Mouse (Mus musculus) heart, embryonic 14.5 days (tissue): ENCODE results near the gene Sept9. TPM values are rescaled to one million over a fixed set of nuclear protein-coding genes. Genes with fewer than 3 reads are reported as not detected.

ENCODE experiments used
- ATAC-seq: fragments of 200-750 bp; cut with Nextera tagmentation; 2 replicates; pipeline ENCODE4 v1.8.0; 2017; ENCODE audit warnings: low read depth, moderate TSS enrichment; ENCODE audit not compliant: insufficient number of reproducible peaks, insufficient read depth, low FRiP score
- H3K27ac ChIP-seq, 2 experiments: fragments of 200-500 bp in 1 of 2; fragments of 300-500 bp in 1 of 2; sonication (generic) in 1 of 2; replicated peaks in 1 of 2; 2 replicates each; pipeline ENCODE4 v1.5.1; 2012 to 2014; ENCODE audit warnings: low read depth in 2 of 2, low read length in 2 of 2, control low read depth in 1 of 2, mild to moderate bottlenecking in 1 of 2, mixed read lengths in 1 of 2; ENCODE audit not compliant: control insufficient read depth in 1 of 2, insufficient read depth in 1 of 2
- H3K27me3 ChIP-seq: fragments of 300-500 bp; sonication (generic); 2 replicates; pipeline ENCODE4 v1.6.1; 2014; ENCODE audit warnings: mild to moderate bottlenecking, low read length, control low read depth; ENCODE audit not compliant: control insufficient read depth, insufficient read depth
- H3K36me3 ChIP-seq: fragments of 300-500 bp; sonication (generic); 2 replicates; pipeline ENCODE4 v1.6.1; 2014; ENCODE audit warnings: mild to moderate bottlenecking, control low read depth, low read length, mixed read lengths; ENCODE audit not compliant: control insufficient read depth, insufficient read depth
- H3K4me1 ChIP-seq, 2 experiments: fragments of 200-500 bp in 1 of 2; fragments of 300-500 bp in 1 of 2; sonication (generic) in 1 of 2; 2 replicates each; pipeline ENCODE4 v1.6.1; 2012 to 2014; ENCODE audit warnings: low read length in 2 of 2, control low read depth in 1 of 2, mixed read lengths in 1 of 2; ENCODE audit not compliant: control insufficient read depth in 2 of 2, insufficient read depth in 2 of 2
- H3K4me2 ChIP-seq: fragments of 300-500 bp; sonication (generic); 2 replicates; pipeline ENCODE4 v1.6.1; 2014; ENCODE audit warnings: mild to moderate bottlenecking, low read length
- H3K4me3 ChIP-seq, 2 experiments: fragments of 200-500 bp in 1 of 2; fragments of 300-500 bp in 1 of 2; sonication (generic) in 1 of 2; 2 replicates each; pipeline ENCODE4 v1.5.1; 2012 to 2014; ENCODE audit warnings: low read length in 2 of 2, mild to moderate bottlenecking in 2 of 2, control low read depth in 1 of 2, low read depth in 1 of 2, moderate library complexity in 1 of 2; ENCODE audit not compliant: control insufficient read depth in 1 of 2, insufficient read depth in 1 of 2
- H3K9ac ChIP-seq: fragments of 300-500 bp; sonication (generic); 2 replicates; pipeline ENCODE4 v1.6.1; 2014; ENCODE audit warnings: mild to moderate bottlenecking, low read length
- H3K9me3 ChIP-seq: fragments of 300-500 bp; sonication (generic); 2 replicates; pipeline ENCODE4 v1.6.1; 2016; ENCODE audit warnings: low read length, control low read depth; ENCODE audit not compliant: control insufficient read depth
- WGBS: fragments of 180-500 bp; shearing (Covaris S2); extraction: QIAGEN DNeasy Blood & Tissue Kit; methylation state at CpG from one replicate; pipeline ENCODE4 v1.1.7; 2014; 5-methylcytosine and 5-hydroxymethylcytosine counted together
- polyA plus RNA-seq: library from polyadenylated mRNA; unstranded; fragments of >200 nt; fragmentation: Nextera tagmentation; extraction: Ambion mirVana; gene quantifications from 2 replicates; pipeline ENCODE4 v1.2.1, GENCODE M21; 2014

Gene Sept9
- polyA plus RNA-seq, 1 experiment from 2014 or later, result 51.8 TPM

DNA sequence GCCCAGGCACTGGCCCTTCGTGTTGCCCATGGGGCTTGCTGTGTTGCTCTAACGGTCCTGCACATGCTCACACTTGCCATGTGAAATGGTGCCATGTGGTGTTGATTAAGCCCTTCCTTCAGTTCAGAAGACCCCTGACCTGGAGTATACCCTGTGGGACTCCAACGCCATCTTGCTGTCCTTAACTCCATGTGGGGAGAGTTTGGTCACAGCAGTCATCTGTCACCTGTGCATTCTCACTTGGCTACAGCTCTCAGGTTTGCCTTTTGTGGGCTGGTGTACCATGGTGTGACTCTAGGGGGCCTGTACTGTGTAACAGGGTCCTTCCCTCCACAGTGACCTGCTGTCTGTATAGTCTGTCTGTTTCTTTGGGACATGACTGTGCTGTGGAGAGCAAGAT lies 118.7 kb downstream of the Sept9 start:
- Histone ChIP-seq H3K36me3 (no peaks in the 10 kb centered on the region), H3K9ac (no peak overlapping the region; the same call in 1 of the 2 replicates), H3K4me1 (peaks cover 51 to 78% of the 10 kb centered on the region in 2 experiments), H3K4me2 (0 out of 2 replicates have a peak overlapping the region, but pooled peaks have one; percentile 64), H3K9me3 (no peaks in the 10 kb centered on the region), H3K4me3 (no peak overlapping the region), H3K27ac (peak overlapping the region; percentile 69 to 91), H3K27me3 (no peaks in the 10 kb centered on the region)
- WGBS, result 59% methylated on average over 3 of the region's 3 CpGs
- no peak for ATAC-seq

DNA sequence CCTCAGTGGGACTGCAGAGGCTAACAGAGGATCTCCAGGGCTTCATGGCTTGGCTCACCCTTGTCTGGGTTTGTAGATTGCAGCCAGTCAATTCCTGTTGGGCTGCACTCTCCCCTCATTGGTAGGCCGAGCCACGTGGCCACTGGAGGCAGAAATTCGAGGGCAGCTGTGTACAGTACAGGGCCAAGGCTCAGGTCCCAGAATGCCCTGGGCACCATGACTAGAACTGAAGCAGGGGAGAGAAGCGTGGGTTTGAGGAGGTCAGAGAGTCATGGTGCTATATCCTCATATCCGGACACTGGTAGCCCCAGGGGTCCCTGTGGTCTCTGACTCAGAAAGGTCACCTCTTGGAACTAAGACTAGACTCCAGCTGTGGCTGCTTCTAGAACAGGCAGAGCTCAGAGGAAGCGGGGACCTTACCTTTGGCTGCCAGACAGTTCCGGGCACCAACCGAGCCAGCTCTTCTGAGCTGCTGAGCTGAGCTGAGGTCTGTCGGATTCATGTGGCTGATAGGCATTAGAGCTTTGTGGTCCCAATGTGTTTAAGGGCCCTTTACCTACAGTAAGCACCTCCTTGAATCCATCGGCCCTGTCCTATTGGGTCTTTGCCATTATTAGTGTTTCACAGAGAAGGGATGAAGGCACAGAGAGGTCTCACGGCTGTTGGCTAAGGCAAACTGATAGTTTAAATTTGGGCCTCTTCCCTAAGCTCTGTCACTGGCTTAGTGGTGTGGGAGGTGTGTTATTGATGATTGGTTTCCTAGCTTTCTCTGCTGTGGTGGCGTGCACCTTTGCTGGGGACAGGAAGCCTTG lies 119.5 kb downstream of the Sept9 start:
- Histone ChIP-seq H3K4me3 (no peak overlapping the region), H3K9me3 (no peaks in the 10 kb centered on the region), H3K27ac (peak overlapping the region; percentile 69 to 91), H3K4me1 (peaks cover 55 to 78% of the 10 kb centered on the region in 2 experiments), H3K4me2 (peak overlapping the region; percentile 21; the same call in 1 of the 2 replicates), H3K27me3 (no peaks in the 10 kb centered on the region), H3K9ac (0 out of 2 replicates have a peak overlapping the region, but pooled peaks have one; percentile 3), H3K36me3 (no peaks in the 10 kb centered on the region)
- no peak for ATAC-seq
- 56% methylated on average over 12 of the region's 12 CpGs for WGBS

DNA sequence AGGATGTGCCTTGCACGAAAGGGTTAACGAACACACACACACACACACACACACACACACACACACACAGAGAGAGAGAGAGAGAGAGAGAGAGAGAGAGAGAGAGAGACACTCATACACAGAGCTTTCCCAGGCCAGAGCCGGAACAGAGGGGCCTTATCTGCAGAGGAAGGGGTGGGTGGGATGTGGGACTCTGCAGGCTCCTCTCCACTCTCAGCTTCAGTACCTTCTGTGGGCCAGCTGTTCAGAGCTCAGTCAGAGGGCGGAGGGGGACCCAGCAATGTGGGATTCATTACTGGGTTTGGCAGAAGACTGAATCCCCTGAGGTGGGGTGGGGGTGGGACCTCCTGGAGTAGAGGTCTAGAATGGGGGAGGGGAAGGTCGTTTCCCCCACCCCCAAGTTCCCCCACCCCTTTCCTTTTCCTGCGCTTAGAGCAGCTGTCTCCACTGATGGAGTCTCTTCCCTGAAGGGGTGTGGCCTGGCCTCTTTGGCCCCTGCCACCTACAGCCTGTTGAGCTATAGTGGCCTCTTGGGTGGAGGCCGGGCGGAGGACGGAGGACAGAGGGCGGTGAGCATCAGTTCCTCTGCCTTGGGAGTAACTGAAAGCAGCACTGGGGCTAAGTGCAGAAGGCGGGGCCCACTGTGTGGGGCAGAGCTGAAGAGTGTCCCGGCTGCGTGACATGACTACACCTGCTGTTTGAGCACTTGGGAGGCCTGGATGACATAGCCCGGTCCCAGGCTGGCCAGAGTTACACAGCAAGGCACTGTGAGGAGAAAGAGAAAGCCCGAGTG lies 120.3 kb downstream of the Sept9 start:
- no peaks in the 10 kb centered on the region for H3K27me3 ChIP-seq
- no peak overlapping the region for H3K4me3 ChIP-seq
- peak overlapping the region; percentile 69 to 91 for H3K27ac ChIP-seq
- no peaks in the 10 kb centered on the region for H3K9me3 ChIP-seq
- H3K4me2 ChIP-seq, result peak overlapping the region; percentile 21
- ATAC-seq, result peak; percentile 70
- H3K9ac ChIP-seq, result no peak overlapping the region
- no peaks in the 10 kb centered on the region for H3K36me3 ChIP-seq
- WGBS, result 27% methylated on average over 14 of the region's 15 CpGs
- H3K4me1 ChIP-seq, result peaks cover 62 to 77% of the 10 kb centered on the region in 2 experiments

DNA sequence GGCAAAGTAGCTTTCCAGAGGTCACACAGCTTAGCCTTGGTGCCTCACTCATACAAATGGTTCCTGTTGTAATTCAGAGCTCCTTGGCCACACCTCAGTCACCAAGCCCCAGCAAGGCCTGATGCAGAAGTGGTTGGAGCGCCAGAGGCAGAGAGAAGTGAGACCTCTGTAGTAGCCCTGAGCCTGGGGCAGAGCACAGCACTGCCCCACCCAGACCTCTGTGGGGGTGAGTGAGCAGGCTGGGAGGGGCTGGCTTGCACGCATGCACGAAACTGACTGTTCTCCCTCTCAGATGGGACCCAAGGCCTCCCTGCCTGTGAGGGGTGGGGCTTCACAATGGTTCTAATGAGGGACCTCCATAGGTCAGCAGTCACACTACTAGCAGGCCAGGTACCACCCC lies 121.0 kb downstream of the Sept9 start:
- H3K36me3 ChIP-seq, result no peaks in the 10 kb centered on the region
- H3K9ac ChIP-seq, result no peak overlapping the region
- no peaks in the 10 kb centered on the region for H3K27me3 ChIP-seq
- peak overlapping the region; percentile 50 to 91 for H3K27ac ChIP-seq
- H3K4me3 ChIP-seq, result no peak overlapping the region
- WGBS, result 68% methylated on average over 3 of the region's 3 CpGs
- H3K4me1 ChIP-seq, result peaks cover 56 to 76% of the 10 kb centered on the region in 2 experiments
- no peaks in the 10 kb centered on the region for H3K9me3 ChIP-seq
- H3K4me2 ChIP-seq, result peak overlapping the region; percentile 21; the same call in 1 of the 2 replicates
- no peak for ATAC-seq

DNA sequence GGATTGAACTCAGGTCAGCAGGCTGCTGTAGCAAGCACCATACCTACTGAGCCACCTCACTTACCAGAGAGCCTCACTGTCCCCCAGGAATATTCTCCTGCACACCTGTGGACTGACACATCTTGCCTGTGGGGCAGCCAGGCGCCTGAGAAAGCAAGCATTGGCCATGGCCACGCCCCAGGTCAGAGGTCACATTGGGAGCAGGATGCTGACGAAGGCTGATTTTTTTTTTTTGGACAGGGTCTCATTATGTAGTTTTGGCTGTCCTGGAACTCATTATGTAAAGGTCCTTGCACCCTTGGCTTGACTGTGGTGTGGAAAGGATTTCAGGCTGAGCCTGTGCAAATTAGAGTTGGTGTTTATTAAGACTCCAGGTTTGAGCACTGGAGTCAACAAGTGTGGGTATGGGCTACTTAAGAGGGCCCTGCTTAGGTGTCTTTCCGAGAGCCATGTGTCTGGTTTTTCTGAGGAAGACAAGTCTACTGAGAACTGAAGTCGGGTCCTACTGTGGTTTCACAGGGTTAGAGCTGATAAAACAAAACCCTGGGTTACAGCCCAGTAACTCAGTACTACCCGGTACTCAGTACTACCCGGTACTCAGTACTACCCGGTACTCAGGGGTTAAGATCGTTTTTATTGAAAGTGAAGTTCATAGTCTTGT lies 122.0 kb downstream of the Sept9 start:
- Histone ChIP-seq H3K36me3 (no peaks in the 10 kb centered on the region), H3K4me2 (no peak overlapping the region), H3K9me3 (no peaks in the 10 kb centered on the region), H3K27ac (no peak overlapping the region), H3K9ac (no peak overlapping the region), H3K4me3 (no peak overlapping the region), H3K27me3 (no peaks in the 10 kb centered on the region), H3K4me1 (peaks cover 60 to 80% of the 10 kb centered on the region in 2 experiments)
- 80% methylated on average over 9 of the region's 9 CpGs for WGBS
- no peak for ATAC-seq

DNA sequence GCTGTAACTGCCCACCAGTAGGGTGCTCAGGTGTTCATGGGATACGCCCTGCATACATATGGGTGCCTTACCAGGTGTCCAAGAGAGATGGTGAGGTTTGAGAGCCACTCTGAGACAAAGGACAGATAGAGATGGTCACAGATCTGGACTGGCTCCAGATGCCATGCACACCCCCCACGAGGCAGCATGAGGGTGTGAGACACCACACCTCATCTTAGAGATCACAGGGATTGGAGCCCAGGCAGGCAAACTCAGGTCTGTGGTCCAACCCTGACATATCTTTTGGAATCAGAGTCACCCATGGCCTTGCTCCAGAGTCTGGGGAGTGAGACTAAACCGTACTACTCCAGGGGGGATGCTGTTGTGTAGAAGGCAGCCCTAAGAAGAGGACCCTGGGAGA lies 122.8 kb downstream of the Sept9 start:
- ATAC-seq, result no peak
- no peaks in the 10 kb centered on the region for H3K9me3 ChIP-seq

More for the DNA sequence above, 122.8 kb downstream of the Sept9 start:
- no peak overlapping the region for H3K27ac ChIP-seq
- H3K4me1 ChIP-seq, result peaks cover 59 to 75% of the 10 kb centered on the region in 2 experiments
- no peak overlapping the region for H3K9ac ChIP-seq
- WGBS, result 80% methylated on average over 3 of the region's 3 CpGs
- H3K36me3 ChIP-seq, result no peaks in the 10 kb centered on the region
- H3K4me2 ChIP-seq, result no peak overlapping the region
- H3K27me3 ChIP-seq, result no peaks in the 10 kb centered on the region
- no peak overlapping the region for H3K4me3 ChIP-seq
